Mouse (Mus musculus) right cerebral cortex, adult 18-20 months (tissue): ENCODE data around the gene Esyt2.
A peak's percentile ranks its signal among the peaks of the same experiment; 100 is the strongest.

Experiments
- DNase-seq: peaks from one replicate; pipeline ENCODE4 v3.0.0; 2022; ENCODE audit warnings: mixed read lengths

The Esyt2 gene

DNA sequence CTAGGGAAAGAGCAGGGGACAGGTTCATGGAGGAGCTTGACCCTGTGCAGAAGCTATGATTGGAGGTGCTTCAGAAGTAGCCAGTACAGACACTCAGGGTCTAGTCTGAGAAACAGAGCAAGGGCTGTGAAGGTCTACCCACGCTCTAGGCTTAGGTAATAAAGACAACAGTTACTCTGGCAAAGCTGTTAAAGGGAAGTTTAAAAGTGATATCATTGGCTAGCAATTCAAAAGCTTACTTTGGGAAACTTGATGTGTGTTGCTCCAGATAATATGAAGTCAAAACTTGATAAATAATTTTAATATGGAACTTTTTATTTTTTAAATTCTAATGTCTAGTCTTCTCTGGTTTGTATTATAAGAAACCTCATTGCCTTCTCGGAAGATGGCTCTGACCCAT is 86.3 kb downstream of the Esyt2 start:
- no peak for DNase-seq

DNA sequence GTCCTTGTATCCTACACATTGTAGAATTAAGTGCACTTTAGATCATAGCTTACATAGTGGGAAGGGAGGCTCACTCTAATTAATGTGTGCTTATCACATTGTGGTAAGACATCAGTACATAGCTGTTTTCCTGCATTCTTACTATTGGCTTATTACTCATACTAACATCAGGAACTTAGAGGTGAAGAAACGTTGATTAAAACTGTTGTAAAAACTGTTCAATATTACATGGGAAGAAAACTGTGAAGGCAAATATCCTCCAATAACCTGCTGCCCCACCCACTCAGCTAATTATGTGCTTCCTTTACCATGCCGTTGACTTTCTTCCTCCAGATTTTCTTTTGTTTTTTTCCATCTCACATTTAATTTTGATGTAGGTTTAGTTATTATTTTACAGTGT is 87.9 kb downstream of the Esyt2 start:
- DNase-seq, result no peak

DNA sequence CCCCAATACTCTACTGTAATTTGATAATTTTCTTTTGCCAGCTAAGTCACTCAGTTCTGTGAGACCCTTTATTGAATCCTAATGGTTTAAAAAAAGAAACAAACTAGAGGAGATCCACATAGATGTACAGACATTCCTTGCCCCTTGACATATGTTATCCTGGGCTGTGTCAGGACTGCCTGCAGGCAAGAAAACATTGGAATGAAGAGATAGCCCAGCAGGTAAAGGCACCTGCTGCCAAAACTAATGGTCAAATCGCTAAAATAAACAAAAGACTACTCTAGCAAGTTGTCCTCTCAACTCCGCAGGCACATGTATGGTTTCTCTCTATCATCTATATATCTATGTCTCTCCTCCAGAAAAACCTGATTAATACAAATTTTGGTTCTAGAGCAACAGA is 102.1 kb downstream of the Esyt2 start:
- DNase-seq, result no peak

DNA sequence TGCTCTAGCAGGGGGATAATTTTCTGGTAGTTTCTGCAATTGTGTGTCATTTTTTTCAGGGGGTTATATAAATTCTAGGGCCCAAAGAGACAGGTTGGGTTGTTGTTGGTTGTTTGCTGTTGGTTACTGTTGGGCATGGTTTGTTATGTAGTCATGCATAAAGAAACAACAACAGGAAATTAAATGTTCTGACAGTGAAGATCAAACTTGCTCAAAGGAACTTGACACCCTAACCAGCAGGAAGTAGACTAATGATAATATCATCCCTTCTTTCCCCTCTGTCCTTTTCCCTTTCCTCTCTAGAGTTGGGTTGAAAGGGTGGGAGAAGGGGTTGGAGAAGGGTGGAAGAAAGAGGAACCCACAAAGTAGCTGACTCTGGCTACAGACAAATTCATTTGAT is 103.0 kb downstream of the Esyt2 start:
- no peak for DNase-seq

DNA sequence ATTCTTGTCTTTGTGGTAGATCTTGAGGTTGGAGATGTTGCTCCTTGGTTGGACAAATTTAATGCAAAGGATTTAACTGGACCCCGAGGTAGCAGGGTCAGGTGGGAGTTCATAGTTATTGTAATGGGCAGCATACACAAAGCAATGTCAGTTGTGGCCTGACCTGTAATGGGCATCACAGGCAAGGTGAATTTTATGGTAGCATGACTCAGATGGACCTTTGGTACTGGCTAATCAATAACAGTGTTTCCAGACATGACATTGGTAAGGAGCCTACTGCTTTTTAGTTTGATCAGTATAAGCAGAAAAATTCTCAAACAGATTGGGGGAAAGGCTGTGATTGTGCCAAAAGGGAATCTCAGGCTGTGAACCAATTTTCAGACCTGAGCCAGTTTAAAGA is 105.8 kb downstream of the Esyt2 start:
- no peak for DNase-seq

DNA sequence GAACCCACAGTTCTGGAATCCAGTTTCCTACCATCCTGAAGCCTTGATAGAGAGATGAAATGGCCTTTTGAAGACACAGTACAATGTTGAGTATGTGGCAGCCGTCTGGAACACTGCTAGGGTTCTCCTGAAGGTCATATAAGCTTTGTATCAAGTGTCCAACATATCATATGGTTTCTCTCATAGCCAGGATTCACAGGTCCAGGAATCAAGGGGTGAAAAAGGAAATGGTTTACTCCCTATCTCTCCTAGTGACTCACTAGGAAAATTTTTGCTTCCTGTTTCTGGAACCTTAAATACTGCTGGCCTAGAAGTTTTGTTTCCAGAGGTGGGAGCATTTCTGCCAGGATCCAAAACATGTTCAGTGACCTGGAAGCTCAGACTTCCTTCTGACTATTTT is 108.9 kb downstream of the Esyt2 start:
- DNase-seq, result no peak

- DNase-seq, result no peak
Measured at GRCm38 (mm10) chr12:116394327-116394726, 113.3 kb downstream of the Esyt2 start.

DNA sequence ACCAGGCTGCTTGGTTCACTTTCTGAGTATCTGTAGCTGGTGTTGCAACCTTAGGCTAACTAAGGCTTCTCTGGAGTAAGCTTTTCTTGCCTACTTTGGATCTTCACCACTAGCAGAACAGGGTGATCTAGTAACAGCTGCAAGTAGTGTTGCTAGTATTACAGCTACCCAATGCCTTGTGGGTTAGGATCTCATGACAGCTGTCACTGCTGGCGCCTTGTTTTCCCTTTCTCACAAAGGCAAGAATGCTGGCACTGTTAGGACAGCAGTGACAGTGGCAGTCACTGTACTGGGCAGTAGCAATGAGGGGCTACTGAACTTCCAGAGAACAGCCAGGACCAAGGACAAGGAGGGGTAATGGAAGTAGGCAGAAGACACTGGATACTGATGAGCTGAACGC is 114.3 kb downstream of the Esyt2 start:
- DNase-seq, result no peak

GRCm38 (mm10) chr12:116396072-116396695 is 115.2 kb downstream of the Esyt2 start:
- DNase-seq, result no peak

- DNase-seq, result peak; percentile 17
Measured at GRCm38 (mm10) chr12:116404012-116404679, 123.2 kb downstream of the Esyt2 start.

GRCm38 (mm10) chr12:116405045-116405835 is 124.2 kb downstream of the Esyt2 start, which contains the start of gene Ncapg2:
Gene Ncapg2 (plus strand): TSS chr12:116405402.
- peak; percentile 98 for DNase-seq

DNA sequence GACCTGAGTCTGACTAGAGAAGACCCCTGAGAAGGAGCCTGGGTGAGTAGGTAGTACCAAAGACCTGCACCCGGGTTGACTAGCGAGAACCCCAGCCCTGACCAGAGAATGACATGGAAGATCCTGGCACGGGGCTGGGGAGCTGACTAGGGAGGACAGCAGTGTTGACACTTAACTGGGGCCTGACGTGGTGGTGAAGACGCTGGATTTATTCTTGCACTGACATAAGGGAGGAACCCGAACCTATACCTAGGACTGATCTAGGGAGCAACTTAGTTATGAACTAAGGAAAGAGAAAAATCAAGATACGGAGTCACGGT is 124.8 kb downstream of the Esyt2 start:
- DNase-seq, result no peak

DNA sequence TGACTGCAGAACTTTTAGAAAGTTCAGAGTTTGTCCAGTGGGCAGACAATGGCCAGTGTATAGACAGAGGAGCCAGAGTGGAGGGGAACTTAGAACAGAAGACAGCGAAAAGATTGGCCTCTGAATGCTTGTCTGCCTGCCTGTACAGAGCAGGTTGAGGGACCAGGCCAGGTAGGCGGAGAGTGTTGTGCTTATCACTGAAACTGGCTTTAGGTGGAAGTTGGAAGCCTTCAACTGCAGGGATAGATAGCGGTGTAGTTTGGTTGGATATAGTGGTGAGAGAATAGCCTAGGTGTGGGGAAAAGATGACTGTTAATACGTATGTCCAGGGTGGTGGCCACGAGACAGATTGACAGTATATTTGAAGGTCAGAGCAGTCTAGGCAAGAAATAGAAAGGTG is 126.9 kb downstream of the Esyt2 start:
- DNase-seq, result no peak

- no peak for DNase-seq
Measured at GRCm38 (mm10) chr12:116414941-116415340, 133.9 kb downstream of the Esyt2 start.

DNA sequence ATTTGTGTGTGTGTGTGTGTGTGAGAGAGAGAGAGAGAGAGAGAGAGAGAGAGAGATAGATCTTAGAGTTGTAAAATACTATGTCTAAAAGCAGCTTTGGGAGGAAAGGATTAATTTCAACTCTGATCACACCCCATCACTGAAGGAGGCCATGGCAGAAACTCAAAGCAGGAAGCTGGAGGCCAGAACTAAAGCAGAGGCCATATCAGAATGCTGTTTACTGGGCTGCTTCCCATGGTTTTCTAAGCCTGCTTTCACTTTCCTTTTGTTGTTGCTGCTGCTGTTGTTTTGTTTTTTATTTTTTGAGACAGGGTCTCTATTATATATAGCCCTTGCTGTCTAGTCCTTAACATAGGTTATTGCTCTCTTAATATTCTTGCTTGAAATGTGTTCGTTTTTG is 135.5 kb downstream of the Esyt2 start:
- no peak for DNase-seq

- no peak for DNase-seq
Measured at GRCm38 (mm10) chr12:116421656-116422055, 140.7 kb downstream of the Esyt2 start.

DNA sequence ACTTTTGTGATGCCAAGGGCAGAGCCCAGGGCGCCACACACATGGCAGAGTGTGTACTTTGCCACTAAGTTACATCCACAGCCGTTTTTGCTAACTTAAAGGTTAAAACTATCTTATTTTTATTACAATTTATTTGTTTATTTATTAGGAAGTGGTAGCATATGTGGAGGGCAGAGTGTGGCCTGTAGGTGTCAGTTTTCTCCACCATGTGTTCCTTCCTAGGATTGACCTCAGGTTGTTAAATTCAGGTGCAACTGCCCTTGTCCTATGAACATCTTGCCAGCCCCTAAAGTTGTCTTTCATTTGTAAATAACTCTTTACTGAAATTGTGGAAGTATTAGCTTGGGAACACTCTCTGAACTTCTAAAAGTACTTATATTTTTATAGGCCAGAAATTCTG is 144.4 kb downstream of the Esyt2 start:
- DNase-seq, result no peak

DNA sequence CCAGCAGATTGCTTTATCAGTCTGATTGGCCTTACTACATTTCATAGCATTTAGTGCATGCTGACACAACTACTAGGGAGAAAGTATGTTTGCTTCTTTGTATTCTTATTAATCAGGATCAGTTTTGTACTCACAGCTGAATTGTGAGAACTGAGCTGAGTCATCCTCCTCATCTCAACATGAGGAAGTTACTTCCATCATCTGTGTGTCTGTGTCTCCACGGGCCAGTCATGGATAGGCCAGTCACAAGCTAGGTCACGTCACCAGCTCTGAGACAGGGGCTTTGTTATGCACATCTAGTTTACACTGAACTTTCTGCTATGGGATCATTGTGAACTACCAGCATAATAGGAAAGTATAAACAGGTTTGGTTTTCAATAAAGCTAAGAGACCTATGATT is 152.7 kb downstream of the Esyt2 start:
- DNase-seq, result no peak

- no peak for DNase-seq
Measured at GRCm38 (mm10) chr12:116435232-116435631, 154.2 kb downstream of the Esyt2 start.

DNA sequence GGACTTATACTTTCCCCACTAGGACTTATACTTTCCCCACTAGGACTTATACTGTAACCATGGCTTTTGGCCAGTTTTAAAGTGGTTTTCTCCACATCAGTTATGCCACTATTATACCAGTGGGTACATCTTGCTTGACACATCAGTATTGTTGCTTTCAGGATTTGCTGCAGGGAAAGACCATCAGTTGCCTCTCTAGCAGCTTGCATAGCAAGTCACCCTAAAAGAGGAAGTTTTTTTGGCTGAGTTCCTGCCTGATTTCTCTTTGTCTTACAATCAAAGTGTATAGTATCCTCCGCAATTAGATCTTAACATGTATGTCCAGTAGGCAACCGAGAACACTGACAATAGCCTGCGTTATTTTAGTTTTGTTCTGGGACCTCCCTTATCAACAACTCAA is 155.1 kb downstream of the Esyt2 start:
- no peak for DNase-seq

DNA sequence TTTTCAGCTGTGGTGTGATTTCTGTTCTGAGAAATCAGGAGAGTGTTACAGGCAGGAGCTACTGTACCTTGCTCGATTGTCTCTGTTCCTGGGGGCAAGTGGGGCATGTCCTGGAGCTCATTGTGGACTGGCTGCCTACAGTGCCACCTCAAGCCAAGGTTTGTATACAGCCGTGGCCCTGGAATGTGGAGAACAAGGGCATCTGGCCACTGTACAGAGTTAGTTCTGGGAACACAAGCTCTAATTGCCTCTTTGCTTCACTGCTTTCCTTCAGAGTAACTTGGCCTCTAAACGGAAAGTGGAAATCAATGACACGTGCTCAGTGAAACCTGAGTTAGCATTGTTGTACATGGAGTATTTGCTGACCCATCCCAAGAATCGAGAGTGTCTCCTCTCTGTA is 157.6 kb downstream of the Esyt2 start:
- DNase-seq, result no peak
